Mouse (Mus musculus) Patski (cell line): ENCODE results near the gene Pgm1. TPM values are rescaled to one million over a fixed set of nuclear protein-coding genes. Genes with fewer than 3 reads are reported as not detected.
A peak's percentile ranks its signal among the peaks of the same experiment; 100 is the strongest.

Experiments used
- ATAC-seq: fragments of 100-300 bp; one replicate; pipeline ENCODE4 v1.8.0; 2021
- CTCF ChIA-PET: fragments of 350-600 bp; sonication (Branson Sonifier 250); formaldehyde crosslinking; loops from one replicate; lab custom pipeline; 2022; ENCODE audit warnings: inconsistent platforms; lab: Charles Lee
- POLR2A ChIA-PET: fragments of 350-600 bp; sonication (Branson Sonifier 250); formaldehyde crosslinking; loops from one replicate; lab custom pipeline; 2022; ENCODE audit warnings: antibody characterized with exemption, inconsistent platforms; lab: Charles Lee
- DNase-seq: peaks from one replicate; pipeline ENCODE4 v3.0.0-alpha.2; 2011; ENCODE audit warnings: low read depth, low spot score
- H3K27me3 ChIP-seq: fragments of 371-371 bp; one replicate; pipeline ENCODE4 v1.5.1; 2021
- CTCF ChIP-seq: fragments of 100-300 bp; IDR thresholded peaks from one replicate; pipeline ENCODE4 v1.5.1; 2021
- in situ Hi-C: fragments of 300-500 bp; cut with MboI; formaldehyde crosslinking; loops from 3 replicates; pipeline ENCODE4 v1.11.1; 2018; ENCODE audit warnings: low pct_unique_long_range_greater_than_20kb, mixed read lengths
- polyA plus RNA-seq: library from polyadenylated mRNA; unstranded; gene quantifications from one replicate; pipeline ENCODE4 v1.2.3, GENCODE M21; 2021

The Pgm1 gene
- polyA plus RNA-seq, 1 experiment from 2014 or later: 74.9 TPM

- in situ Hi-C loops: loop anchor here (10.0 kb wide), 1 partner anchor 526 kb away; no protein-coding TSS in a partner anchor
- ATAC-seq (peak; percentile 92), DNase-seq (no peak)
- no peaks in the 10 kb centered on the region for H3K27me3 ChIP-seq
- TF ChIP-seq CTCF: peak; percentile 85
- POLR2A ChIA-PET: interaction anchor here (0.6 kb wide), 1 partner anchor 28 kb away, joined by 3 read pairs; no protein-coding TSS in a partner anchor
- CTCF ChIA-PET: interaction anchor here (0.6 to 2.7 kb wide), 10 partner anchors 16 to 529 kb away, joined by 3 to 21 read pairs (median 4); partner anchors contain the start of gene Ror1
These were observed 79.3 kb downstream of the Pgm1 start for GRCm38 (mm10) chr4:100008371-100009090.

GRCm38 (mm10) chr4:100009211-100009678 is 80.0 kb downstream of the Pgm1 start:
- POLR2A ChIA-PET: no interaction called here
- in situ Hi-C loops: loop anchor here (10.0 kb wide), 1 partner anchor 526 kb away; no protein-coding TSS in a partner anchor
- TF ChIP-seq CTCF: no peak
- no peak for DNase-seq
- ATAC-seq: no peak
- CTCF ChIA-PET: interaction anchor here (0.9 to 2.7 kb wide), 6 partner anchors 15 to 525 kb away, joined by 3 to 21 read pairs (median 6); partner anchors contain the start of gene Ror1
- no peaks in the 10 kb centered on the region for H3K27me3 ChIP-seq

GRCm38 (mm10) chr4:100010916-100011315 is 81.7 kb downstream of the Pgm1 start:
- ATAC-seq: no peak
- CTCF ChIA-PET: interaction anchor here (0.6 to 2.0 kb wide), 3 partner anchors 18 to 522 kb away, joined by 3 to 6 read pairs (median 5); no protein-coding TSS in a partner anchor
- H3K27me3 ChIP-seq: no peaks in the 10 kb centered on the region
- in situ Hi-C loops: no loop called here
- no peak for TF ChIP-seq CTCF
- DNase-seq: no peak
- POLR2A ChIA-PET: no interaction called here

- no peak for TF ChIP-seq CTCF
- ChIA-PET CTCF (interaction anchor here (0.6 to 2.0 kb wide), 3 partner anchors 17 to 522 kb away, joined by 3 to 6 read pairs (median 5); no protein-coding TSS in a partner anchor), POLR2A (no interaction called here)
- in situ Hi-C loops: no loop called here
- ATAC-seq (no peak), DNase-seq (no peak)
- no peaks in the 10 kb centered on the region for H3K27me3 ChIP-seq
These were observed 82.3 kb downstream of the Pgm1 start for GRCm38 (mm10) chr4:100011563-100011962.

DNA sequence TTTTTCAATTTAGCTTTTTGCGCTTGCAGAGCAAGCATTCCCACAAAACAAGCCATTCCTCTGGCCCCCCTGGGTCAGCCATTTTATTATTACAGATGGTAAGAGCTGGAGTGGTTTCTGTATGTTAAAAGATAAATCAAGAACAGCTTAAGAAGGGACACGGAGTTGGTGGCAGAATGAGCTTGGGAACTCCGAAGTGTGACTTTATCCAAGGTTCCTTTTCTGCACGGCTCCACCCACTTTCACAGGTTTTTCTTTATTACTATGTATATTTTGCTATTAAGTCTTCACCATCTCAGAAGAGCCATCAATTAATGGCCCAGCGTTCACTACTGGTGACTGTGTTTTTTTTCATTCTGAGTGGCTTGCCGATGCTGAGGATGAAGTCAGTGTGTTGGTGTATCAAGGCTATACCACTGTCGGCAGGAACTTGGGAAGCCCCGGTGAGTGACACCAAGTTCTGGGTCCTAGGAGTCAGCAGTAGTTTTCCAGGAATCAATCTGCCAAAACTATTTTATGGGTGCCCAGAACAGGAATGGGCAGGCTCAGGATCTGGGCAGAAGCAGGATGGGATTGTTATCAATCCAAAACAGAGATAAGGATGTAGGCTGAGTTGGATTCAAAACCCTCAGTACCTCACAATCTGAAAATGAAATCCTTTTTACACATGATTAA is 83.3 kb downstream of the Pgm1 start:
- CTCF ChIA-PET: interaction anchor here (1.9 to 2.0 kb wide), 2 partner anchors 16 to 521 kb away, joined by 5 to 6 read pairs; no protein-coding TSS in a partner anchor
- DNase-seq (no peak), ATAC-seq (no peak)
- no peak for TF ChIP-seq CTCF
- in situ Hi-C loops: no loop called here
- H3K27me3 ChIP-seq: no peaks in the 10 kb centered on the region
- POLR2A ChIA-PET: no interaction called here

DNA sequence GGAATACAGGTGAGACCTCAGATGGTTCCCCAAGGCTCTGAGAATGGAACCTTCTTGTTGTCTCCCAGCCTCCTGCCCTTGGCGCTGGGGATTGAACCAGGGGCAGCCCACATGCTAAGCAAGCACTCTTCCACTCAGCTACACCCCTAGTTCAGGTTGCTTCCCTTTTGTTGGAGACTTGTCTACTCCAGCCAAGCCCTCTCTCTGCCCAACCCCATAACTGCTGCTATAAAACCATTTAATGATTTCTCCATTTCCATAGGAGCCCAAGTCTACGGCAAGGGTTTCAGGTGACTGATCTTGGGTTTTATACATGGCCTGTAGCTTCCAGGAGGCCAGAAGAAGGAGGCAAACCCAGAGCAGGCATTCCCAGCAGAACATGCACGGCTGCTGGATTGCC is 98.6 kb downstream of the Pgm1 start:
- no peaks in the 10 kb centered on the region for H3K27me3 ChIP-seq
- TF ChIP-seq CTCF: no peak
- DNase-seq (no peak), ATAC-seq (no peak)
- ChIA-PET POLR2A (interaction anchor here (0.7 kb wide), 1 partner anchor 996 kb away, joined by 3 read pairs; no protein-coding TSS in a partner anchor), CTCF (interaction anchor here (1.0 to 2.0 kb wide), 12 partner anchors 10 to 561 kb away, joined by 3 to 14 read pairs (median 7); partner anchors contain the start of gene Ror1)
- in situ Hi-C loops: no loop called here

DNA sequence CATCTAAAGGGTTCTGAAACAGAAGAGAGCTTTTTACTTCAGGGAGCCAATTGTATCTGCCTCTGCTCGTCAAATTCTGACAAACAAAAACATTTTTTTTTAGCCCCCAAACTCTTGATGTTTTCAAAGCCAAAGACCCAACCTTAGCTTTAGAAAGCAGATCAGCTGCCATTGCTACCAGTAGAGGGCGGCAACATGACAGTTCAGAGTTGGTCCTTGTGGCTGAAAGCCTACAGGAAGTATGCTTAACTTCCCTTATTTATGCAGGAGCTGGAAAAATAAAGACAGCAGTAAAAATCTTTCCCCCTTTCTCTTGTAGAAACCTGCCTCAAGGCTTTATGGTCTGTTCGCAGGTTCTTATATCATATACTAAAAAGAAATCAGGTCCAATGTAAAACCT is 99.4 kb downstream of the Pgm1 start:
- CTCF ChIA-PET: interaction anchor here (0.8 to 2.0 kb wide), 21 partner anchors 9 to 610 kb away, joined by 3 to 14 read pairs (median 4); partner anchors contain the start of gene Ror1
- peak; percentile 83 for TF ChIP-seq CTCF

DNA sequence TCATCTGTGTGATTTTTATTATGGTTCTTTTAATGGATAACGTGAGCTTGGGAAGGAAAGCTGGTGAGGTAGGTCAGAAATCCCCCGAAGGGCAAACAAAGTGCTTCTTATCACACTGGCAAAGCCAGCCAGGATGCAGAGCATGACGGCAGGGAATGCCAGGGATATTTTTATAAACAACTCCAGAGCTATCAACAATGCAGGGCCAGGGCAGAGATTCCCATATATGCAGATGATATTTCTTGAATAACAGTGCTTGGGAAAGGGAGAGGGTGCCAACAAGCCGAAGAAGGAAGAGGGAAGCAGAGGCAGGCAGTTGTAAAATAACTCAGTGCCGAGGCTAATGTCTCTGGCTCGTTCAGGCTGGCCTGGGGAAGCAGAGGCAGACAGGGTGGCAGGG is 102.1 kb downstream of the Pgm1 start:
- in situ Hi-C loops: loop anchor here (10.0 kb wide), 1 partner anchor 374 kb away; no protein-coding TSS in a partner anchor
- ChIA-PET CTCF (interaction anchor here (1.1 kb wide), 1 partner anchor 23 kb away, joined by 3 read pairs; no protein-coding TSS in a partner anchor), POLR2A (no interaction called here)
- ATAC-seq: no peak
- H3K27me3 ChIP-seq: no peaks in the 10 kb centered on the region
- DNase-seq: no peak
- no peak for TF ChIP-seq CTCF

More for the DNA sequence above, 99.4 kb downstream of the Pgm1 start:
- DNase-seq: no peak
- no peaks in the 10 kb centered on the region for H3K27me3 ChIP-seq
- in situ Hi-C loops: no loop called here
- no peak for ATAC-seq
- POLR2A ChIA-PET: interaction anchor here (0.7 kb wide), 1 partner anchor 995 kb away, joined by 3 read pairs; no protein-coding TSS in a partner anchor

GRCm38 (mm10) chr4:100032608-100033007 is 103.4 kb downstream of the Pgm1 start:
- no peak for TF ChIP-seq CTCF
- POLR2A ChIA-PET: no interaction called here
- DNase-seq: no peak
- no peak for ATAC-seq
- no peaks in the 10 kb centered on the region for H3K27me3 ChIP-seq
- CTCF ChIA-PET: interaction anchor here (1.1 to 1.5 kb wide), 2 partner anchors 373 to 504 kb away, joined by 3 read pairs; no protein-coding TSS in a partner anchor
- in situ Hi-C loops: loop anchor here (10.0 kb wide), 1 partner anchor 372 kb away; no protein-coding TSS in a partner anchor

GRCm38 (mm10) chr4:100033944-100034343 is 104.7 kb downstream of the Pgm1 start:
- CTCF ChIA-PET: no interaction called here
- no peak for DNase-seq
- TF ChIP-seq CTCF: no peak

More at GRCm38 (mm10) chr4:100033944-100034343, 104.7 kb downstream of the Pgm1 start:
- no peak for ATAC-seq
- POLR2A ChIA-PET: no interaction called here
- in situ Hi-C loops: loop anchor here (10.0 kb wide), 1 partner anchor 371 kb away; no protein-coding TSS in a partner anchor
- H3K27me3 ChIP-seq: no peaks in the 10 kb centered on the region
